ENCODE assay signal across 24 mouse cellular contexts in the genomic region with DNA sequence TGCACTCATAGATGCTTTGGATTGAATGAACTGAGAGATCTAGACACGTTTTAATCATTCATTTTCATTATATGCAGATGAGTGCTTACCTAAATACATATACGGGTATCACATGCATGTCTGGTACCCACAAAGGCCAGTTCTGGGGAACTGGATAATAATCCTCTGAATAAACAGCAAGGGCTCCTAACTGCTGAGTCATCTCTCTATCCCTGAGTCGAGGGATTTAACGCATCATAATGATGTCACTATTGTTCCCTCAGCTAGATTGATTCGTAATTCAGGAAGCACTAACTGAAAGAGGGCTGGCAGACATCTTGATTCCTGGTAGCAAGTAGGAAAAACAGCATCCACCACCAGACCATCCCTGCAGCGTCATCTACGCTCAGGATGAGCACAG. TPM values are rescaled to one million over a fixed set of nuclear protein-coding genes. Genes with fewer than 3 reads are reported as not detected.
DNase-seq lines count a peak whose midpoint lies in the region; ATAC-seq lines count a peak whose summit lies in the region.
"Had no signal": no experiment of that assay in that cellular context is flagged by ENCODE, and none has a peak within 500 bp of the region (broad histone marks: within the 10 kb centered on the region; RNA-seq: fewer than 3 reads in every experiment).

No protein-coding gene starts in this region.

- no peak overlapping the region for H3K4me2 ChIP-seq in forebrain, embryonic 14.5 days (ENCODE audit: low read length)
- no peak overlapping the region for H3K4me2 ChIP-seq in forebrain, embryonic 13.5 days
- H3K4me2 ChIP-seq: embryonic facial prominence, embryonic 13.5 days; heart, embryonic 11.5 days; limb, embryonic 13.5 days; liver, embryonic 12.5 days had no signal

- 0 out of 2 replicates have a peak, but pooled peaks have one; percentile 11 for ATAC-seq in forebrain, embryonic 14.5 days
- ATAC-seq in forebrain, embryonic 13.5 days, result no peak
- 0 out of 2 replicates have a peak, but pooled peaks have one; percentile 7 for ATAC-seq in megakaryocyte-erythroid progenitor cell, adult 5-6 weeks (replicated peaks; ENCODE audit: low FRiP score, low TSS enrichment, poor library complexity, severe bottlenecking)
- ATAC-seq: intestine, postnatal 0 days; liver, embryonic 12.5 days had no signal

- H3K4me3 ChIP-seq in forebrain, embryonic 14.5 days (ENCODE audit: low read depth, low read length), result no peak overlapping the region
- no peak overlapping the region for H3K4me3 ChIP-seq in forebrain, embryonic 13.5 days
- H3K4me3 ChIP-seq: embryonic facial prominence, embryonic 13.5 days; hindbrain, embryonic 10.5 days; limb, embryonic 13.5 days; liver, embryonic 12.5 days had no signal

- 0 out of 2 replicates have a peak, but pooled peaks cover 5% of the 10 kb centered on the region for H3K27me3 ChIP-seq in forebrain, embryonic 14.5 days (replicated peaks; ENCODE audit: control insufficient read depth, insufficient read depth, low read length)
- H3K27me3 ChIP-seq in forebrain, embryonic 13.5 days, result peaks cover 12% of the 10 kb centered on the region; the same call in 1 of the 2 replicates

- no peaks in the 10 kb centered on the region for H3K9me3 ChIP-seq in forebrain, embryonic 14.5 days (replicated peaks; ENCODE audit: control insufficient read depth, low read length)
- no peaks in the 10 kb centered on the region for H3K9me3 ChIP-seq in forebrain, embryonic 13.5 days (replicated peaks)
- H3K9me3 ChIP-seq: embryonic facial prominence, embryonic 13.5 days; hindbrain, embryonic 10.5 days; limb, embryonic 13.5 days; liver, embryonic 12.5 days had no signal

- no peaks in the 10 kb centered on the region for H3K36me3 ChIP-seq in forebrain, embryonic 14.5 days (ENCODE audit: control insufficient read depth, insufficient read depth, low read length)
- H3K36me3 ChIP-seq in forebrain, embryonic 13.5 days (ENCODE audit: poor library complexity, severe bottlenecking), result no peaks in the 10 kb centered on the region
- H3K36me3 ChIP-seq: embryonic facial prominence, embryonic 13.5 days; hindbrain, embryonic 10.5 days; limb, embryonic 13.5 days; liver, embryonic 12.5 days had no signal

- peaks cover 4% of the 10 kb centered on the region; the same call in 1 of the 2 replicates for H3K4me1 ChIP-seq in forebrain, embryonic 14.5 days (ENCODE audit: control insufficient read depth, insufficient read depth, low read length)
- peaks cover 20% of the 10 kb centered on the region for H3K4me1 ChIP-seq in forebrain, embryonic 13.5 days
- H3K4me1 ChIP-seq: liver, embryonic 12.5 days had no signal

- no peak overlapping the region for H3K27ac ChIP-seq in forebrain, embryonic 14.5 days (ENCODE audit: low read depth, low read length)
- no peak overlapping the region for H3K27ac ChIP-seq in forebrain, embryonic 13.5 days
- H3K27ac ChIP-seq: embryonic facial prominence, embryonic 13.5 days; hindbrain, embryonic 10.5 days; limb, embryonic 13.5 days; liver, embryonic 12.5 days had no signal

- H3K9ac ChIP-seq in forebrain, embryonic 14.5 days (ENCODE audit: low read length), result no peak overlapping the region
- H3K9ac ChIP-seq in forebrain, embryonic 13.5 days, result no peak overlapping the region
- H3K9ac ChIP-seq: embryonic facial prominence, embryonic 13.5 days; limb, embryonic 13.5 days; liver, embryonic 12.5 days had no signal

- 66% methylated on average over 7 of the region's 7 CpGs for WGBS in forebrain, embryonic 14.5 days
- 70% methylated on average over 7 of the region's 7 CpGs for WGBS in forebrain, embryonic 13.5 days

- peak; percentile 12 for DNase-seq in forebrain, embryonic 14.5 days (ENCODE audit: low spot score)
- DNase-seq in 3134 (ENCODE audit: extremely low read depth, insufficient read length, low spot score) (peak; percentile 67), MN1 (ENCODE audit: low spot score) (peak; percentile 76)
- DNase-seq in thymus, postnatal 36 days, result no peak
- no peak for DNase-seq in right cerebral cortex, adult 2 months (ENCODE audit: low spot score in 2 of 2)
- DNase-seq: right cerebral cortex, postnatal 25 days; thymus, postnatal 14 days had no signal

RNA-seq across cellular contexts. Expression of a gene that starts 3.0 kb away (rescaled TPM):
- polyA plus RNA-seq in forebrain, embryonic 14.5 days (2014; fragmentation: Nextera tagmentation; extraction: Ambion mirVana), result not detected in 2 replicates
- not detected in 2 replicates for polyA plus RNA-seq in forebrain, embryonic 13.5 days (2015; fragmentation: Nextera tagmentation; extraction: Ambion mirVana)
- not detected in 2 replicates for total RNA-seq in megakaryocyte-erythroid progenitor cell, adult 5-6 weeks (2014; fragmentation: Nextera tagmentation)
- 5.2 and 9.9 TPM in 2 replicates for total RNA-seq in megakaryocyte-erythroid progenitor cell, adult 5-6 weeks (2017)
- total RNA-seq: gastrocnemius, postnatal 14 days; layer of hippocampus, adult 8-10 months; left cerebral cortex, postnatal 25 days had no signal
- polyA plus RNA-seq: C2C12; embryonic facial prominence, embryonic 13.5 days; forebrain, embryonic 16.5 days; heart, embryonic 11.5 days; heart, postnatal 0 days; hindbrain, embryonic 10.5 days; kidney, embryonic 14.5 days; liver, embryonic 12.5 days; neural tube, embryonic 11.5 days had no signal

RNA-seq across cellular contexts. Expression of a gene that starts 9.6 kb away (rescaled TPM):
- 0.56 TPM in 1 of 2 replicates, not detected in the other for polyA plus RNA-seq in forebrain, embryonic 14.5 days (2014; fragmentation: Nextera tagmentation; extraction: Ambion mirVana)
- 0.19 TPM in 1 of 2 replicates, not detected in the other for polyA plus RNA-seq in forebrain, embryonic 13.5 days (2015; fragmentation: Nextera tagmentation; extraction: Ambion mirVana)
- total RNA-seq in megakaryocyte-erythroid progenitor cell, adult 5-6 weeks (2014; fragmentation: Nextera tagmentation), result not detected in 2 replicates
- total RNA-seq in megakaryocyte-erythroid progenitor cell, adult 5-6 weeks (2017), result 1.5 TPM in 1 of 2 replicates, not detected in the other
- total RNA-seq: left cerebral cortex, postnatal 25 days; monocyte, adult 5-6 weeks had no signal
- polyA plus RNA-seq: forebrain, embryonic 16.5 days; hindbrain, embryonic 10.5 days; neural tube, embryonic 11.5 days had no signal

RNA-seq across cellular contexts. Expression of a gene that starts 30.2 kb away (rescaled TPM):
- 71.9 and 86.0 TPM in 2 replicates for polyA plus RNA-seq in forebrain, embryonic 14.5 days (2014; fragmentation: Nextera tagmentation; extraction: Ambion mirVana)
- 86.5 and 97.2 TPM in 2 replicates for polyA plus RNA-seq in forebrain, embryonic 13.5 days (2015; fragmentation: Nextera tagmentation; extraction: Ambion mirVana)
- 20.6 and 24.1 TPM in 2 replicates for total RNA-seq in megakaryocyte-erythroid progenitor cell, adult 5-6 weeks (2014; fragmentation: Nextera tagmentation)
- 16.1 and 19.1 TPM in 2 replicates for total RNA-seq in megakaryocyte-erythroid progenitor cell, adult 5-6 weeks (2017)

Comparison
In these comparisons a context has a peak if more than half of its experiments do, and no peak if none do; other contexts are left out.
1. DNase-seq: peak in forebrain, embryonic 14.5 days (single experiment), 3134 (single experiment) and MN1 (single experiment); none in thymus, postnatal 36 days (0 of 2) and right cerebral cortex, adult 2 months (0 of 2).